Mouse (Mus musculus) small intestine, adult 2 months (tissue): ENCODE measurements at regions not wholly inside any gene's neighbourhood (a gene's known extent, or its start where the extent isn't known, plus 50 kb on each side); places are given as distances from the start of the nearest gene placed in this dataset.

Source experiments
- CTCF ChIP-seq: fragments of 200-500 bp; IDR thresholded peaks from 2 replicates; pipeline ENCODE4 v1.5.1; 2012; ENCODE audit warnings: low read depth, mild to moderate bottlenecking, control low read depth, inconsistent platforms, low read length, moderate library complexity, mixed read lengths; ENCODE audit not compliant: insufficient replicate concordance, insufficient read length; ENCODE audit errors: extremely low read depth
- POLR2A ChIP-seq: fragments of 200-500 bp; IDR thresholded peaks from 2 replicates; pipeline ENCODE4 v1.6.1; 2012; ENCODE audit warnings: low read depth, mild to moderate bottlenecking, control low read depth, inconsistent platforms, low read length, moderate library complexity

- TF ChIP-seq POLR2A: no peak
- TF ChIP-seq CTCF: no peak
Measured at GRCm38 (mm10) chr16:85637079-85637478, 83.9 kb upstream of the Cyyr1 start.
